Mouse (Mus musculus): ENCODE measurements around the gene Gm45808.
"Not testable (repeated sequence)": the region's sequence is repeated elsewhere in the genome, so short reads cannot be mapped to it uniquely, and the experiment has no call there.

The Gm45808 gene

DNA sequence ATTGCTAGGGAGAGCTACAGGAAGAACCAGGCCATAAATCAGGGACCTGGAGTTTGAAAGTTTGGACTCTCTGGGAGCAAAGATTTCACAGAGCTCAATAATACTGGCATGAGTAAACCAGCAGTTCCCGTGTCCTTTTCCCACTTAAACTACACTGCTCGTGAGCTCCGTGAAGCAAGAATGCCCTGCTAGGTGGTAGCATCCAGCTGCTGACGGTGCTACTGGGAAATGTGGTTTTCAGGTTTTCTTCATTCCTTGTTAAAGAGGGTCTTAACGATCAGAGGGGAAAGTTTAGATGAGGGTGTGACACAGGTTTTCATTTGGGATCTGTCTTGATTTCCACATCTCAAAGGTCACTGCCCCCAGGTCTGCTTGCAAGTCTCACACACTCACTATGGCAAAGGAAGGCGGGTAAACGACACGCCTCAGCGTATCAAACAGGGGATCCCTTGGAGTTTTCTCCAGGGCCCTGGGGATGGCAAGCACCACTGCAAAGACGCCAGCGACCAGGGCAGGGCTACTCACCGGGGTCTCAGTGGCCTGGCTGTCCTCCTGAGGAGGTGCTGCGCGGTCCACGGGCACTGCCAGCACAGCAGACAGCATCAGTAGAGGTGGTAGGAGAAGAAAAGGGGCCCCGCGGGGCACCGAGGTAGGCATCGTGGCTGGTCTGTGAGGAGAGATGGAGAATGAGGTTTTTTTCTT is 22.7 kb upstream of the Gm45808 start:
- DNase-seq (ENCODE audit: low spot score) = no peak

DNA sequence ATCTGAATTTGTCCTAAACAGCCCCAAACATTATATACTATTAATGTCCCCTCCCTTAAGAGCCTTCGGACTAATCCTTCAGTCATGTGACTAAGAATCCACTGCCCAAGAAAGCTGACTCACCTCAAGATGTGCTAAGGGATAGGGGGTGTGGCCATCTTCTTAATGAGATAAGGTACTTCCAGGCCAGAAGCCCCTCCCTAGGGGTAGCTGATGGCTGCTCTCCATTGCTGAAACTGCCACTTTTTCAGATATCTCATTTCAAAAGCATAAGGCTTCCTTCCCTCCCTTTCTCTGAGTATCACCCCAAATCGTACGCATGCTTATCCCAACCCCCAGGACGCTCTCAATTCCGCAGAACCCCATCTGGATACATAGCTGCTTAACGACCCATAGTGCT is 21.9 kb upstream of the Gm45808 start:
- no peak for DNase-seq (ENCODE audit: low spot score)

DNA sequence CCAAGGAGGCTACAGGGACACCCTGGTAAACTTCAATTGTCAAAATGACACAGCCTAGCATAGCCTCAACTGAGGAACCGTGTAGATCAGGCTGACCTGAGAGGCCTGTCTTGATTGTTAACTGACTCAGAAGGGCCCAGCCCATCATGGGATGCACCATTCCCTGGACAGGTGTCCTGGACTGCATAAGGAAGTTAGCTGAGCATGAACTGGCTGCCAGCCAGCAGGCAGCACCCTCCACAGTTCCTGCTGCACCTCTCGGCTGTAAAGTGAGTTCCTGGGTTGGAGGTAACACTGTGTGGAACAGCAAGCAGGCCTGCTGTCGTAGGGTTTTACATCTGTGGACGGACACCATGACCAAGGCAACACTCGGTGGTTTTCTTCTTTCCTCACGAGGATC is 21.0 kb upstream of the Gm45808 start:
- no peak for DNase-seq (ENCODE audit: low spot score)

DNA sequence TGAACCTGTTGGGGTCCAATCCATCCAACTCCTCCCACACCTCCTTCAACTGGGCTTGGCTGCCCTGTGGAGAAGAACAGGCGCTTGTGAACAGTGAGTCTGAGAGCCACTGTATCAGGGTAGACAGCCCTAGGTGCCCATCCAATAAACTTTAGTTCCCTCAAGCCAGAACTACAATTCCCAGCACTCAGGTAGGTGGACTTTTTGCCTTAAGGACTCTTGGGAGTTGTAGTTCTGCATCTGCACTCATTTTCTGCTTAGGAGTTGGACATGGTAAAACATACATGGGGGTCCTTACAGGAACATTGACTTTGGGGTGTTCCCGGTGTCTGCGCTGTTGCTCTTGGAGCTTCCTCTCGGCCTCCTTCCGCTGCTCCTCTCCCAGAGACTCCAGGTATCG is 11.8 kb upstream of the Gm45808 start:
- no peak for DNase-seq (ENCODE audit: low spot score)

DNA sequence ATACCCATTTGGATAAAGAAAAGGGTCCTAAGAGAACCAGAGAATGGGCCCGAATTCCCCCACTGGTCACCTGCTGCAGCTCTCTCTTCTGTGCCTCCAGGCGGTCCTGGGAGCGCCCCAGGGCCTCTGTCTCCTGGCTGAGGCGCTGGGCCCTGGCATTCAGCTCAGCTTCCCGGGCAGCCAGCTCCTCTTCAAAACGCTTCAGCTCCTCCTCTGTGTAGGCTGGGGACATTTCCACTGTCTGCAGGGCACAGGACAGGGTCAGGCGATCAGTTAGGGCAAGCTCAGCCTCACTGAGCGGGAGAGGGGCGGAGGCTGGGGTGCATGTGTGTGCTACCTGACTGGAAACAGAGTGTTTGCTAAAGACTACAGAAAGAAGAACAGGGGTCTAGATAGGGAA is 7.9 kb upstream of the Gm45808 start:
- DNase-seq (ENCODE audit: low spot score) = no peak

DNA sequence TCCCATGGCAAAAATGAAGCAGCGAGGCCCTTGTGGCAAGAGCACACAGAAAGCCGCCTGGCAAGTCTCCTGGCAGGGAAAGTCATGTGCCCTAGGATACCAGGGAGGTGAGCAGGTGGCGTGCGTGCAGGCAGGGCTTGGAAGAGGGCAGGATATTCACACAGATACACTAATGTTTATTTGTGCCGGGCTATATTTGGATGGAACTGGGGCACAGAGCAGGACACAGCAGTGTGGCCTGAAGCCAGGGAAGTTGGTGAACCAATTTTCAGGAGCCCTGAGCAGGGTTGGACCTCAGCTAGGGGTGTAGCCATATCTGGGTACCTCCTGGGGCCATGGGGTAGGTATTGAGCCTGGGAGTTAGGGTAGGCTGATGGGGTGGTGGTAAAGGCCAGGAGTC is 6.3 kb upstream of the Gm45808 start:
- DNase-seq (ENCODE audit: low spot score) = no peak

DNA sequence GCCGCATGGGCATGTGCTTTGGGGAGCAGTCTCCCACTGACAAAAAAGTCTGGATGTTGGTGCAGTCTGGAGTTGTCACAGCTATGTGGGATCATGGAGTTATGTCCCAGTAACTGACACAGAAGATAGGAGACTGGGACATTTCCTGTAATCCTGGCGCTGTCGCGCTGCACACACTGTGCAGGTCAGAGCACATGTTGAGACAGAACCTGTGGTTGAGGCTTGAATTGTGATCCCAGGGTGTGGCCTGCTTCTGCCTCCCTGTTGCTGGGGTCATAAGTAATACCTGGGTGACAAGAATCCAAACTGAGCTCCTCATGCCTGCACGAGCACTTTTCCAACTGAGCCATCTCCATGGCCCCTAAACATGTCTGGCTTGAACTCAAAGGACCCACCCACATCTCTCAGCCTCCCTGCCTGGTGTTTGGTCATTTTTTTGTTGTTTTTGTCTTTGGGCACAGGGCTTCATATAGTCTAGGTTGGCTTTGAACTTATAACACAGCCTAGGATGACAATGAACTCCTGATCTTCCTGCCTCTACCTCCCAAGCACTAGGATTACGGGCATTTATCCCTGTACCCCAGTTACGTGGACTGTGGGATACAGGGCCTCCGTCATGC is 5.7 kb upstream of the Gm45808 start:
- no peak for DNase-seq (ENCODE audit: low spot score)

DNA sequence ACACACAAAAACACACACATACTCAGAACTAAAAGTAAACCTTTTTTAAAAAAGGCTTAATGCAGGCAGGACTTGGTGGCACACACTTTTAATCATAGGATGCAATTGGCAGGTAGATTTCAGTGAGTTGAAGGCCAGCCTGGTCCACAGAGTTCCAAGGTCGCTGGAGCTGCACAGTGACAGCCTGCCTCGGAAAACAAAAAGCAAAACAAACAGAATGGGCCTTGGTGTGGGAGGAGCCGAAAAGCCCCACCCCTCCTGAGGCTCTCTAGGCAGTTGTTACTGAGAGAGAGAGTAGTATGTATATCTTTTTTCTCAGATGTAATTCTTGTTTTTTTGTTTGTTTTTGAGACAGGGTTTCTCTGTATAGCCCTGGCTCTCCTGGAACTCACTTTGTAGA is 4.7 kb upstream of the Gm45808 start:
- DNase-seq (ENCODE audit: low spot score) = no peak

DNA sequence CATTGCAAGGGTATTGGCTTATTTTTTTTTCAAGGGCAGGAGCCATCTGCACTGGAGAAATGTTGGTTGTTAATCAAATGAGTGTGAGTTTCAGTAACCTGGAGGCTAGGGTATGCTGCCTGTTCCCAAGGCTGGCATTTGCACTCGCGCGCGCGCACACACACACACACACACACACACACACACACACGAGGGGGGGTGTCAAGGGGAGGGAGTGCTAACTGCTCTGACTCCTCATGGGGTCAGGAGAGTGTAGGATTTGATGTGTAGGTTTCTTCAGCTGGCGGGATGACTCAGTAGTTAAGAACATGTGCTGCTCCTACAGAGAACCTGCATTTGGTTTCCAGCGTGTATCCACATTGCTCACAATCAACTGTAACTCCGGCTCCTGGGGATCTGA is 4.2 kb upstream of the Gm45808 start:
- DNase-seq (ENCODE audit: low spot score) = no peak

DNA sequence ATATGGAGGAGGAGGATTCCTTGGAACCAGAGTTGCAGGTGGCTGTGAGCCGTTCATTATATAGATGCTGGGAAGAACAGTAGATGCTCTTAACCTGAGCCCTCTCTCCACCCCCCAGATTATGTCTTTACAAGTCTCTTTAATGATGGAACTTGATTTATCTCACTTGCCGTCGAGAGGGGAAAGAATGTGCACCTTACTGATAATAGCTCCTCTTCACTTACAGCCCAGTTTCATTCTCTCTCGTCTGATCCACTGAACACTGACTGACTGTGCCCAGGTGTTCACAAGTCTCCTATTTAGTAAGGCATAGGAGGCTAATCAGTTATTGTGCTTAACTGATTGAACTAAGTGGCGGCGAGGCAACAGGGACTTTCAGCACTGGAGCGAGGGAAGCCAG is 3.0 kb upstream of the Gm45808 start:
- DNase-seq (ENCODE audit: low spot score) = no peak

DNA sequence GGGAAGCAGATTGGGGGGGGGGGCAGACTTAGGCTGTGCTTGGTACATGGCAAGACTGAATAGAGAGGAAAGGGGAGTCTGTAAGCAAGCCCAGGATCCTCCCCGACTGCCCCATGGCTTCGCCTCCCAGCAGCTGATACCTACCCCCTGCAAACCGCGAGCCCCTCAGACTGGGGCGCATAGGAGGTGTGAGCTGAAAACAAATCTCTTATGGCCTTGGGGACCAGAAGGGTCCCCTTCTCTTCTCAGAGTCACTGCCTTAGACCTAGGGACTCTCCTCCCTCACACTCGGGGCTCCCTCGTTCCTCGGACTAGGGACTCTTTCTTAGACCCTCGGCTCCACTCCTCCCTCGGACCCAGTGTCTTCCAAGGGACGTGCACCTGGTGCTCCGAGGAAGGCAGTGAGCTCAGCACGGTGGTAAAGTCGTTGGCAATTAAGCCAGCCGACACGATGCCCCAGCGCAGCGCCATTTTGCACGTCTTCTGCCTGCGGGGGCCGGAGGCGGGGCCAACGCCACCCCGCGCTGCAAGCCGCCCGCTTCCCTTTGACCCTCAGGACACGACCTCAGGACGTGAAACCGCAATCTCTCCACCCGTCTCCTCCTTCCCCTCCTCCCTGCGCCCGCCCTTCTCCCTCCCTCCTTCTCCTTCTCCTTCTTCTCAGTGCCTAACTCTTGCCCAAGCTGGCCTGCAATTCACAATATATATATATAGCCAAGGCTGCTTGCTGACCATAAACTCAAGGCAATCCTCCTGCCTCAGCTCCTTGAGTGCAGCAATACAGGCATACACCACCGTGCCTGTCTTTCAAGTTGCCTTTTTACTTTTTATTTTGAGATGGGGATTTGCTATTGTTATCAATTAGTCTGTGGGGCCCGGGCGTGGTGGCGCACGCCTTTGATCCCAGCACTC is 1.9 kb upstream of the Gm45808 start, which contains the start of gene Dhdh:
TSS of gene Dhdh (minus strand) at position 513 of the 912 bp plus-strand sequence.
- DNase-seq (ENCODE audit: low spot score) = peak; percentile 76

DNA sequence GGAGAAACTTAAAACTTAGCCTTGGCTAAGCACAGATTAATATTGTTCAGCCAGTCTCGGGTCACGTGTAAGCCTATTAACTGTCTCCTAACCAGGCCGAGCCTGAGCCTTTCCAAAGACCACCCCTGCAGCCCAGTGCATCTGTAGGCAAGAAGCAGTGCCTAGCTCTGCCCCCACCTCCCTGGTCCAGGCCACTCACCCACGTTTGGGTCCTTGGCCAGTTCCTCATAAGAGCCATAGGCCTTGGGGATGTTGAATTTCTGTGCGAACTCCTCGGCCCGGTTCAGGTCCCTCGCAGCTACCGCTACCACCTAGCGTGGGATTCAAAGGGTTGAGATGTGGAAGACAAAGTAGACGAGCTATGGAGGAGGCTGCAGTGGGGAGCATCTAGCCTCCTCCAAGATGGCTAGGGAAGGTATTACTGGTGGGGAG is 1.3 kb upstream of the Gm45808 start:
- DNase-seq (ENCODE audit: low spot score) = no peak

DNA sequence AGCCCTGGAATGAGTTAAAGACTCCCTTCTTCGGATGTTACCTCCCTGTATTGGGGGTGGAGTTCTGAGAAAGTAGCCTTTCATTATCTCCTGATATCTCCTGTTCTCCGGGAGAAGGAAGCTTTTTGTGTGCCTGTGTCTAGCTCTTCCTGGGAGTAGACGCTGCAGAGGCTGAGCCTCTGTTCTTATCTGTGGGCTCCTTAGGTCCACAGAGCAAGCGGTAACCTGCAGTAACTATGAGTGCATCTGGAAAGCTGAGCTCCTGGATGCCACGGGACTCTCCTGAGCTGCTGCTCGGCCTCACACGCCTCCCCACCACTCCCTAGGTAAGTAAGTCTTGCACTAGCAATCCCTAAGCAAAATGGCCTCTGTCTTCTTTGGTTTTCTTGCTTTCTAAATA is 453 bp downstream of the Gm45808 start:
- DNase-seq (ENCODE audit: low spot score) = no peak

DNA sequence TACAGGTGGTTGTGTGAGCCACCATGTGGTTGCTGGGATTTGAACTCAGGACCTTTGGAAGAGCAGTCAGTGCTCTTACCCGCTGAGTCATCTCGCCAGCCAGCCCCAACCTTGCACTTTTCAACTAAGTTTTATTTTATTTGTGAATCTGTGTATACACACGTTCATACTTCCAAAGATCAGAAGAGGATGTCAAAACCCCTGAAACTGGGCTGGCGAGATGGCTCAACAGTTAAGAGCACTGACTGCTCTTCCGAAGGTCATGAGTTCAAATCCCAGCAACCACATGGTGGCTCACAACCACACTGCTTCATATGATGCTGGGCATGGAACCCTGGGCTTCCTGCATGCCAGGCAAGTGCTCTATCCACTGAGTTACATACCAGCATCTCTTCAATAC is 1.6 kb downstream of the Gm45808 start:
- not testable (repeated sequence) for DNase-seq (ENCODE audit: low spot score)

DNA sequence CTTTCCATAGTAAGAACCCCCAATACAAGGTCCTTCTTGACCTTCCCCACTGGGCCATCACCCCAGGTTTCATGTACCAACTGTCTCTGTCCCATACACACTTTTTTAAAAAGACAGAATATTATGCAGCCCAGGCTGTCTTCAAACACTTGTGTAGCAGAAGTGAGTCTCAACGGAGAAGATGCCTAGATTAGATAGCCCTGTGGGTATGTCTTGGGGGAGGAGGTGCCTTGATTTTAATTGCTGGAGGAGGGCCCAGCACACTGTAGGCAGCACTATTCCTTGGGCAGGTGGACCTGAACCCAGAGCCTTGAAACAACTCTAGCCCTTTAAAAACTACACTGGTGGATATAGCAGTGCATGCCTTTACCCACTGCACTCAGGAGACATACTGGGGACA is 4.4 kb downstream of the Gm45808 start:
- DNase-seq (ENCODE audit: low spot score) = no peak

DNA sequence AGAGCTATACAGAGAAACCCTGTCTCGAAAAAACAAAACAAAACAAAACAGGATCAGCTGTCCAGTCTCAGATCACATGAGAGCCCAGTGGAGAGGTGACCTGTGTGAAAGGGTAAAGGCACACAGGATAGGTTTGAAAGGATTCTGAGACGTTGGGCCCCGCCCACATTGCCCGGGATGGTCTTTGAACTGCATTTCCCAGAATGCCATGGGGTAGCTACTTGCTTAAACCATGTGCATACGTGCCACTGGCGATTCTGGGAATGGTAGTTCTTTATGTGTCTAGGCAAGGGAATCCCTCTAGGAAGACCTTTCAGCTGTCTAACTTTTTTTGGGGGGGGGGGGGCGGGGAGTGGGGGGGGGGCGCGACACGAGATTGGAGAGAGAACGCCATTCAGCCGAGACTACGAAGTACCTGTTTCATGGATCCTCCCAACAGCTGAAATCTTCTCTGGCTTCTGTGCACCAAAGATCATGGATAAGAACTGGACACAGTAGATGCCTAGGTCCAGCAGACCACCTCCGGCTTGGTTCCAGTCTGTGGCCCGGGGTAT is 5.2 kb downstream of the Gm45808 start, which contains the start of gene Tulp2:
TSS of gene Tulp2 (plus strand) at position 504 of the 554 bp plus-strand sequence.
- peak; percentile 83 for DNase-seq (ENCODE audit: low spot score)

DNA sequence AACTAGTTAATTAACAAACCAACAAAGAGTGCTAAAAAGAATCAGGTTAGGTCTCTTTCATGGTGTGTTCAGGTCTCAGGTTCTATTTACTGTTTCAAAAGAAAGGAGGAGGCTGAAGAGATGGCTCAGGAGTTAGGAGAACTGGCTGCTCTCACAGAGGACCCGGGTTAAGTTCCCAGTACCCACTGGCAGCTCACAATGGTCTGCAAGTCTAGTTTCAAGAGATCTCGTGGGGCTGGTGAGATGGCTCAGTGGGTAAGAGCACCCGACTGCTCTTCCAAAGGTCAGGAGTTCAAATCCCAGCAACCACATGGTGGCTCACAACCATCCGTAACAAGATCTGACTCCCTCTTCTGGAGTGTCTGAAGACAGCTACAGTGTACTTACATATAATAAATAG is 6.3 kb downstream of the Gm45808 start:
- not testable (repeated sequence) for DNase-seq (ENCODE audit: low spot score)

DNA sequence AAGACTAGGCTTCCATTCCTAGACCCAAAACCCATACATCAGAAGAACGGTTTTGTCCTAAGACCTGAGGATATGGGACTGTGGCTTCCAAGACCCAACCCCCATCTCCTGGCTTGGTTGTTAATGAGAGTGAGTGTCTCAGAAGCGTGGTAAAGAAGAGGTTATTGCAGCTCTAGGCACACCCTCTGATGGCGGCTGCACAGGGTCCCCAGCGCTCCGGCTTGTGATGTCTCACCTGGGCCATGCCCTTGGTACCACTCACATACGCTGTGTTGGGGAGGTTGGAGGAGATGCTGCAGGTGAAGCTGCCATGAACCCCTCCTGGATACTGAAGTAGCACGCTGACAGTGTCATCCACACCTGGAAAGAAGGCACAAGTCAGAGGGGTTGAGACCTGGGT is 7.8 kb downstream of the Gm45808 start:
- DNase-seq (ENCODE audit: low spot score) = no peak

DNA sequence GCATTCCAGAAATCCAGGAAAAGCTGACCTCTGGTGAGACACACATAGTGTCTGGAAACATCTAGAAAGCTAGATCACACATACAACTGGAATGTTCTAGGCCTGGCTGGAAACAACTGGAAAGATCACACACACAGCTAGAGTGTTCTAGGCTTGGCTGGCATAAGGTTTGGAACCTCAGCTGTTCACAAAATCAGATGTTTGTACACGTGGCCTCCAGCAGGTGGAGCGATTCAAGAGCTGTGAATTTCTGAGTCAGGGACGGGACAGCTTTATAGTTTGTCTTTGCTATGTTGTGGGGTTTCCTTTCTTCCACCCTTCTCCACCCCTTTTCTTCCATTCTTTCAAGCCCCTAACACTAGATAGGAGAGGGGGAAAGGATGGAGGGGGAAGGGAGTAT is 9.6 kb downstream of the Gm45808 start:
- DNase-seq (ENCODE audit: low spot score) = peak; percentile 74

DNA sequence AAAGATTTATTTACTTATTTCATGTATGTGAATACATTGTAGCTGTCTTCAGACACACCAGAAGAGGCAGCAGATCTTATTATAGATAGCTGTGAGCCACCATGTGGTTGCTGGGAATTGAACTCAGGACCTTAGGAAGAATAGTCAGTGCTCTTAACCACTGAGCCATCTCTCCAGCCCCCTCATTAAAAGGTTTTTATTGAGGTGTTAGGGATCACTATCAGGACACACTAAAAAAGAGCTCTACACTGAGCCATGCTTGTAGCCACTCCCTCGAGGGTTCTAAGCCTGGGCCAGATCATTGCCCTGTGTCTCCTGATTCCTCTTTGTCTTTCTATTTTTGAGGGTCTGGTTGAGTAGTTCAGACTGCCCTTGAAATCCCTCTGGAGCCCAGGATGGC is 10.2 kb downstream of the Gm45808 start:
- no peak for DNase-seq (ENCODE audit: low spot score)

DNA sequence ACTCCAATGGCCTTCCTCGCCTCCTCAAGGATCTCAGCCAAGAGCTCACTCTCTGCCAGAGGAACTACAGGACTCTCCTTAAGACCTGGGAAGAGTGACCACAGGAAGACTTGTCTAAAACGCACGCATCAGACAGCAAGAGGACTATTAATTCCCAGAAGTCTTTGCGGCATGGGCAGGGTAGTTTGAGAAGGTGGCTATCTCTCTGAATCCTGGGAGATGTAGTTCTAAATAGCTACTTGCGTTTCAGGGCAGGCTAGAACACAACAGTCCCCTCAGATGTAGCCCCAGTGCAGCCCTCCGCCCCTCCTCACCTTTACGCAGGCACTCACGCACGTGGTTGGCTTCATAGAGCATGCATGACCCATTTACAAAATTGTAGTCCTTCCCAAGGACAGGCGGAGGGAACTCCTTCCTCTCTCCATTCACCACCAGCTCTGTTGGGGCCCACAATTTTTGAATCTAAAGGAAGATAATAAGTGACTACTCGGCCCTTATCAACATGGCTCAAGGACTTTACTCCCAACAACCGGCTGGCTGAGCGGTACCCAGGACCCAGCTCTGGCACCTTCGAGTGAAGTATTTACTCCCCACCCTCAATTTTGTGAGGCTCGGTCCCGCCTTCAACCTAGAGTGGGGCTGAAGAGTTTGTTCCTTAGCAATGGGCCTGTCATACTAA is 11.2 kb downstream of the Gm45808 start:
- DNase-seq (ENCODE audit: low spot score) = no peak

DNA sequence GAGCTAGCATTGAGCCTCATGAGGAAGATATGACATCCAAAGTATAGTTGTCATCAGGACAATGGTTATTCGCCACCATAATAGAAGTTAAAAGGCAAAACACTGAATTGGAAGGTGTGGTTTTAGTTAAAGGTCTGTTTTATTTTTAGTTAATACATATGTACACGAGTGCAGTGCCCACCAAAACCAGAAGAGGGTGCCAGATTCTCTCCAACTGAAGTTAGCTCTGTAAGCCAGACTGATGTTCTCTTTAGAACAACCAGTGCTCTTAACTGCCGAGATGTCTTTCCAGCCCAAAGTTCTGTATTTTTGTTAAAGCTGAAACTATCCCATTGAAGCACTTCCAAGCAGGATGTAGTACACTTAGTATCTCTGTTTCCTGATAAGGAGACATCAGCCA is 15.7 kb downstream of the Gm45808 start:
- DNase-seq (ENCODE audit: low spot score) = peak; percentile 88

All from testis, postnatal 10 days (tissue).